Mouse (Mus musculus) ES-E14 (cell line): ENCODE measurements around the gene Agbl3. TPM values are rescaled to one million over a fixed set of nuclear protein-coding genes. Genes with fewer than 3 reads are reported as not detected.

ENCODE experiments used
- DNase-seq: peaks from one replicate; pipeline ENCODE4 v3.0.0-alpha.2; 2013; ENCODE audit warnings: low read depth, low spot score
- H3K27ac ChIP-seq: 2 replicates; pipeline ENCODE4 v1.5.1; 2012; ENCODE audit warnings: low read depth, mild to moderate bottlenecking, low read length, moderate library complexity, mixed read lengths; ENCODE audit not compliant: poor library complexity, insufficient read depth, severe bottlenecking
- H3K36me3 ChIP-seq: 2 replicates; pipeline ENCODE4 v1.6.1; 2012; ENCODE audit warnings: mild to moderate bottlenecking, low read length, moderate library complexity, mixed read lengths; ENCODE audit not compliant: control insufficient read depth, poor library complexity, insufficient read depth, severe bottlenecking
- H3K4me1 ChIP-seq, 2 experiments: fragments of 150-350 bp in 1 of 2; sonication (generic) in 1 of 2; 2 replicates each; pipeline ENCODE4 v1.6.1; 2012; ENCODE audit warnings: low read length in 2 of 2, mild to moderate bottlenecking in 1 of 2, mixed read lengths in 1 of 2; ENCODE audit not compliant: control insufficient read depth in 2 of 2, insufficient read depth in 2 of 2, poor library complexity in 1 of 2
- H3K4me3 ChIP-seq, 2 experiments: fragments of 150-350 bp in 1 of 2; sonication (generic) in 1 of 2; 2 replicates each; pipeline ENCODE4 v1.5.1; 2012; ENCODE audit warnings: low read length in 2 of 2, low read depth in 1 of 2, mild to moderate bottlenecking in 1 of 2, mixed read lengths in 1 of 2; ENCODE audit not compliant: insufficient read depth in 1 of 2, poor library complexity in 1 of 2, severe bottlenecking in 1 of 2
- H3K9ac ChIP-seq: 2 replicates; pipeline ENCODE4 v1.6.1; 2012; ENCODE audit warnings: low read depth, mild to moderate bottlenecking, low read length, mixed read lengths; ENCODE audit not compliant: poor library complexity, insufficient read depth, severe bottlenecking
- H3K9me3 ChIP-seq: fragments of 150-350 bp; sonication (generic); 2 replicates; pipeline ENCODE4 v1.6.1; 2012; ENCODE audit warnings: low read depth, mild to moderate bottlenecking, low read length; ENCODE audit not compliant: control insufficient read depth, insufficient read depth
- CHD2 ChIP-seq: IDR thresholded peaks from 2 replicates; pipeline ENCODE4 v1.6.1; 2014; ENCODE audit warnings: mild to moderate bottlenecking, low read depth, low read length, inconsistent platforms
- HCFC1 ChIP-seq: IDR thresholded peaks from 2 replicates; pipeline ENCODE4 v1.6.1; 2012; ENCODE audit warnings: low read length, inconsistent platforms, borderline replicate concordance; ENCODE audit not compliant: insufficient read depth
- MAFK ChIP-seq: IDR thresholded peaks from 2 replicates; pipeline ENCODE4 v1.6.1; 2014; ENCODE audit warnings: mild to moderate bottlenecking, low read depth, low read length, inconsistent platforms; ENCODE audit not compliant: insufficient read depth
- ZC3H11A ChIP-seq: IDR thresholded peaks from 2 replicates; pipeline ENCODE4 v1.6.1; 2012; ENCODE audit warnings: low read depth, mild to moderate bottlenecking, inconsistent platforms, low read length, borderline replicate concordance
- ZNF384 ChIP-seq: IDR thresholded peaks from 2 replicates; pipeline ENCODE4 v1.6.1; 2012; ENCODE audit warnings: low read depth, low read length, inconsistent platforms
- in situ Hi-C, 2 experiments: fragments of 600-800 bp; cut with MboI; formaldehyde crosslinking; loops; one replicate each; pipeline ENCODE4 v1.15.1; 2025; ENCODE audit warnings: low sequenced_read_pairs in 2 of 2, inconsistent platforms in 1 of 2; ENCODE audit not compliant: unreplicated experiment in 2 of 2
- total RNA-seq: library from RNA; depleted of rRNA; stranded (reverse); fragments of 300-350 nt; gene quantifications from 2 replicates; pipeline ENCODE4 v1.2.3, GENCODE M21; 2012; rRNA removed

The Agbl3 gene
- total RNA-seq, 1 experiment: 2.6 TPM

- Histone ChIP-seq H3K4me1 (no peaks in the 10 kb centered on the region), H3K9ac (no peak overlapping the region), H3K36me3 (peaks cover 22% of the 10 kb centered on the region), H3K4me3 (no peak overlapping the region), H3K27ac (no peak overlapping the region), H3K9me3 (no peaks in the 10 kb centered on the region)
- in situ Hi-C loops: no loop called here
- DNase-seq: no peak
- no peak for TF ChIP-seq ZC3H11A
- no peak for TF ChIP-seq MAFK
- no peak for TF ChIP-seq ZNF384
- no peak for TF ChIP-seq HCFC1
- TF ChIP-seq CHD2: no peak
Measured at GRCm38 (mm10) chr6:34906125-34906524, 125.9 kb downstream of the Agbl3 start.

GRCm38 (mm10) chr6:34906661-34907060 is 126.4 kb downstream of the Agbl3 start:
- no peak for TF ChIP-seq ZC3H11A
- TF ChIP-seq HCFC1: no peak
- no peak for TF ChIP-seq MAFK
- no peak for TF ChIP-seq CHD2
- TF ChIP-seq ZNF384: no peak
- DNase-seq: no peak
- Histone ChIP-seq H3K9ac (no peak overlapping the region), H3K9me3 (no peaks in the 10 kb centered on the region), H3K4me1 (no peaks in the 10 kb centered on the region), H3K36me3 (peaks cover 21% of the 10 kb centered on the region), H3K27ac (no peak overlapping the region), H3K4me3 (no peak overlapping the region)
- in situ Hi-C loops: no loop called here

- Histone ChIP-seq H3K4me3 (no peak overlapping the region), H3K36me3 (peaks cover 17% of the 10 kb centered on the region), H3K9ac (no peak overlapping the region), H3K4me1 (no peaks in the 10 kb centered on the region), H3K27ac (no peak overlapping the region), H3K9me3 (no peaks in the 10 kb centered on the region)
- in situ Hi-C loops: no loop called here
- TF ChIP-seq MAFK: no peak
- TF ChIP-seq ZNF384: no peak
- no peak for TF ChIP-seq HCFC1
- no peak for TF ChIP-seq ZC3H11A
- no peak for TF ChIP-seq CHD2
- DNase-seq: no peak
Measured at GRCm38 (mm10) chr6:34907121-34907614, 126.9 kb downstream of the Agbl3 start.

- in situ Hi-C loops: no loop called here
- no peak overlapping the region for H3K27ac ChIP-seq
- H3K36me3 ChIP-seq: peaks cover 17% of the 10 kb centered on the region
- H3K4me1 ChIP-seq: no peaks in the 10 kb centered on the region
- no peaks in the 10 kb centered on the region for H3K9me3 ChIP-seq
- TF ChIP-seq ZC3H11A: no peak
- TF ChIP-seq ZNF384: no peak
- TF ChIP-seq CHD2: no peak
- no peak for TF ChIP-seq MAFK
- TF ChIP-seq HCFC1: no peak
- H3K4me3 ChIP-seq: no peak overlapping the region
- DNase-seq: no peak
- H3K9ac ChIP-seq: no peak overlapping the region
Measured at GRCm38 (mm10) chr6:34907696-34908260, 127.5 kb downstream of the Agbl3 start.

Other genes with a start within 250 kb of the Agbl3 start
- gene Cald1, start 181.9 kb upstream of the Agbl3 start, total RNA-seq: 59.1 and 108 TPM in 2 replicates
- gene Tmem140, start 82.7 kb downstream of the Agbl3 start, total RNA-seq: 0.74 and 1.8 TPM in 2 replicates
- 2.9 and 4.3 TPM in 2 replicates for gene Cyren, start 97.6 kb downstream of the Agbl3 start, total RNA-seq
- gene Wdr91, start 130.4 kb downstream of the Agbl3 start, total RNA-seq: 20.4 and 22.6 TPM in 2 replicates
- 5.1 and 23.8 TPM in 2 replicates for gene Stra8, start 139.7 kb downstream of the Agbl3 start, total RNA-seq
- gene Slc23a4, start 208.0 kb downstream of the Agbl3 start, total RNA-seq: 2.1 and 3.1 TPM in 2 replicates